Mouse (Mus musculus) left cerebral cortex, adult 9 months (tissue): Measurements from ENCODE around the gene Cables2.
"Not testable (repeated sequence)": the region's sequence is repeated elsewhere in the genome, so short reads cannot be mapped to it uniquely, and the experiment has no call there.

ENCODE experiments used
- DNase-seq, 2 experiments: peaks; one replicate each; pipeline ENCODE4 v3.0.0; 2022; ENCODE audit warnings: low spot score in 2 of 2

Gene Cables2

GRCm38 (mm10) chr2:180277773-180278320 is 4.6 kb upstream of the Cables2 start:
- DNase-seq = no peak

- no peak for DNase-seq
These were observed 3.6 kb upstream of the Cables2 start for GRCm38 (mm10) chr2:180276851-180277259.

- DNase-seq = no peak
These were observed 3.1 kb upstream of the Cables2 start for GRCm38 (mm10) chr2:180276385-180276784.

GRCm38 (mm10) chr2:180275836-180276235 is 2.5 kb upstream of the Cables2 start:
- peak in 1 of 2 experiments; percentile 73 for DNase-seq

GRCm38 (mm10) chr2:180274523-180274922 is 1.2 kb upstream of the Cables2 start:
- no peak for DNase-seq

- DNase-seq = peak in 1 of 2 experiments; percentile 45
These were observed 393 bp downstream of the Cables2 start for GRCm38 (mm10) chr2:180272884-180273321.

GRCm38 (mm10) chr2:180271804-180272395 is 1.4 kb downstream of the Cables2 start:
- no peak for DNase-seq

- DNase-seq = no peak
These were observed 2.6 kb downstream of the Cables2 start for GRCm38 (mm10) chr2:180270537-180271255.

GRCm38 (mm10) chr2:180269329-180269728 is 4.0 kb downstream of the Cables2 start:
- no peak for DNase-seq

GRCm38 (mm10) chr2:180267955-180268354 is 5.3 kb downstream of the Cables2 start:
- DNase-seq = no peak

GRCm38 (mm10) chr2:180262891-180263290 is 10.4 kb downstream of the Cables2 start:
- no peak for DNase-seq

GRCm38 (mm10) chr2:180262441-180262840 is 10.9 kb downstream of the Cables2 start:
- DNase-seq = no peak

- no peak for DNase-seq
These were observed 11.4 kb downstream of the Cables2 start for GRCm38 (mm10) chr2:180261901-180262300.

GRCm38 (mm10) chr2:180260610-180261480 is 12.5 kb downstream of the Cables2 start:
- DNase-seq = no peak

- not testable (repeated sequence) for DNase-seq
These were observed 13.3 kb downstream of the Cables2 start for GRCm38 (mm10) chr2:180259826-180260609.

- DNase-seq = not testable (repeated sequence)
These were observed 14.3 kb downstream of the Cables2 start for GRCm38 (mm10) chr2:180258951-180259484.

- no peak for DNase-seq
These were observed 15.1 kb downstream of the Cables2 start for GRCm38 (mm10) chr2:180257963-180258865.

- peak; percentile 98 for DNase-seq
These were observed 16.2 kb downstream of the Cables2 start, which contains the start of gene Rps21 for GRCm38 (mm10) chr2:180257001-180257521. Gene Rps21, plus strand, starts transcription at chr2:180257377.

GRCm38 (mm10) chr2:180256296-180257000 is 16.8 kb downstream of the Cables2 start:
- no peak for DNase-seq
